Mouse (Mus musculus) heart, postnatal 10 days (tissue): ENCODE measurements around the gene Dmp1. TPM values are rescaled to one million over a fixed set of nuclear protein-coding genes. Genes with fewer than 3 reads are reported as not detected.
A peak's percentile ranks its signal among the peaks of the same experiment; 100 is the strongest.

Experiments used
- DNase-seq, 2 experiments: peaks; one replicate each; pipeline ENCODE4 v3.0.0; 2021
- intact Hi-C: fragments of 180-260 bp; cut with DNase I; formaldehyde crosslinking; loops from one replicate; pipeline ENCODE4 v1.15.1; 2025
- total RNA-seq, 2 experiments: library from RNA; stranded (reverse); gene quantifications; 2 replicates each; pipeline ENCODE4 v1.2.3; 2021

The Dmp1 gene
- not detected for total RNA-seq

- intact Hi-C loops: no loop called here
- DNase-seq: no peak
These were observed at the start of gene Dmp1 for GRCm38 (mm10) chr5:104202351-104202750. Gene Dmp1, plus strand, starts transcription at chr5:104202613.

- no peak for DNase-seq
- intact Hi-C loops: no loop called here
These were observed 44.7 kb upstream of the Dmp1 start for GRCm38 (mm10) chr5:104157701-104158100.

GRCm38 (mm10) chr5:104158332-104159052 is 43.9 kb upstream of the Dmp1 start:
- peak in 1 of 2 experiments; percentile 17 for DNase-seq
- intact Hi-C loops: no loop called here

- intact Hi-C loops: no loop called here
- no peak for DNase-seq
These were observed 41.8 kb upstream of the Dmp1 start for GRCm38 (mm10) chr5:104160581-104160980.

- intact Hi-C loops: no loop called here
- DNase-seq: peak; percentile 51 to 53
These were observed 41.0 kb upstream of the Dmp1 start for GRCm38 (mm10) chr5:104161390-104161789.

- DNase-seq: no peak
- intact Hi-C loops: no loop called here
These were observed 38.9 kb upstream of the Dmp1 start for GRCm38 (mm10) chr5:104163536-104163935.

- intact Hi-C loops: no loop called here
- DNase-seq: no peak
These were observed 32.0 kb upstream of the Dmp1 start, which contains the start of gene Dspp for GRCm38 (mm10) chr5:104170412-104170811. Gene Dspp, plus strand, starts transcription at chr5:104170712.

GRCm38 (mm10) chr5:104173094-104173493 is 29.3 kb upstream of the Dmp1 start:
- no peak for DNase-seq
- intact Hi-C loops: no loop called here

- DNase-seq: no peak
- intact Hi-C loops: no loop called here
These were observed 18.7 kb upstream of the Dmp1 start for GRCm38 (mm10) chr5:104183743-104184142.

- no peak for DNase-seq
These were observed 15.1 kb upstream of the Dmp1 start for GRCm38 (mm10) chr5:104187281-104187680.

GRCm38 (mm10) chr5:104195086-104195485 is 7.3 kb upstream of the Dmp1 start:
- DNase-seq: no peak
- intact Hi-C loops: no loop called here

More at GRCm38 (mm10) chr5:104187281-104187680, 15.1 kb upstream of the Dmp1 start:
- intact Hi-C loops: no loop called here

GRCm38 (mm10) chr5:104201153-104201950 is 1.1 kb upstream of the Dmp1 start:
- intact Hi-C loops: no loop called here

GRCm38 (mm10) chr5:104212531-104212930 is 10.1 kb downstream of the Dmp1 start:
- intact Hi-C loops: loop anchor here (10.0 kb wide), 1 partner anchor 218 kb away; no protein-coding TSS in a partner anchor
- DNase-seq: peak in 1 of 2 experiments; percentile 7

More at GRCm38 (mm10) chr5:104201153-104201950, 1.1 kb upstream of the Dmp1 start:
- DNase-seq: peak in 1 of 2 experiments; percentile 12

GRCm38 (mm10) chr5:104218926-104219325 is 16.5 kb downstream of the Dmp1 start:
- DNase-seq: peak; percentile 34 to 69
- intact Hi-C loops: loop anchor here (1.0 to 10.0 kb wide), 5 partner anchors 88 to 228 kb away; partner anchors contain the start of gene Gm17660

- intact Hi-C loops: no loop called here
- DNase-seq: no peak
These were observed 21.9 kb downstream of the Dmp1 start for GRCm38 (mm10) chr5:104224299-104224698.

GRCm38 (mm10) chr5:104224750-104225149 is 22.3 kb downstream of the Dmp1 start:
- intact Hi-C loops: no loop called here

GRCm38 (mm10) chr5:104228497-104228896 is 26.1 kb downstream of the Dmp1 start:
- intact Hi-C loops: no loop called here
- no peak for DNase-seq

More at GRCm38 (mm10) chr5:104224750-104225149, 22.3 kb downstream of the Dmp1 start:
- no peak for DNase-seq

- intact Hi-C loops: no loop called here
- DNase-seq: no peak
These were observed 34.3 kb downstream of the Dmp1 start for GRCm38 (mm10) chr5:104236741-104237140.

GRCm38 (mm10) chr5:104239674-104240378 is 37.4 kb downstream of the Dmp1 start:
- intact Hi-C loops: no loop called here
- peak; percentile 23 to 28 for DNase-seq

GRCm38 (mm10) chr5:104244261-104244660 is 41.8 kb downstream of the Dmp1 start:
- DNase-seq: no peak
- intact Hi-C loops: no loop called here

- intact Hi-C loops: no loop called here
- DNase-seq: no peak
These were observed 49.4 kb downstream of the Dmp1 start for GRCm38 (mm10) chr5:104251811-104252210.
